Mouse (Mus musculus) bone marrow, adult 2 months (tissue): ENCODE results near the gene Cdan1.

Experiments used
- CTCF ChIP-seq: fragments of 200-500 bp; IDR thresholded peaks from 2 replicates; pipeline ENCODE4 v1.5.1; 2011; ENCODE audit warnings: low read length, control low read depth; ENCODE audit not compliant: control insufficient read depth, insufficient read depth
- POLR2A ChIP-seq: fragments of 200-500 bp; IDR thresholded peaks from 2 replicates; pipeline ENCODE4 v1.6.1; 2011; ENCODE audit warnings: low read depth, mild to moderate bottlenecking, control low read depth, low read length, borderline replicate concordance; ENCODE audit not compliant: control insufficient read depth

DNA sequence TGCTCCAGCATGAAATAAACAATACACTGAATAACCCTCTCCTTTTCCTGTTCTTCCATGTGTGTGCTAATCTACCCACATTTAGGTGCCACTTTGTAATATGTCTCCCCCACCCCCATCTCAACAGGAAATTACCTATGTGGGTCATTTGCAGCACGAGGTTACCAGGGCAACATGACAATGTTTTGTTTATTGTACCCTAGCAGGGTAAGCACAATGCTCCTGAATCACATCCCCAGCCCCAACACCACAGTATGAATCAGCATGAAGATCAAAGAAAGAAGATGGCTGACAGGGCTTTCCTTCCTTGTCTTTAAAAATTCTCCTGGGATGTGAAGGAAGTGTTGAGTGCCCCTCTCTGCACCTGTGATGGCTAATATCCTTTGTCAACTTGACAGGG is 2.7 kb upstream of the Cdan1 start:
- TF ChIP-seq CTCF (no peak), POLR2A (no peak)
